Mouse (Mus musculus) spleen, postnatal 36 days (tissue): ENCODE results near the gene Ntn1.

ENCODE experiments used
- DNase-seq, 2 experiments: peaks; one replicate each; pipeline ENCODE4 v3.0.0; 2022; ENCODE audit warnings: low spot score in 2 of 2, mixed read lengths in 1 of 2

Ntn1 gene

GRCm38 (mm10) chr11:68188695-68189201 is 211.9 kb downstream of the Ntn1 start:
- DNase-seq: no peak

GRCm38 (mm10) chr11:68187242-68187641 is 213.4 kb downstream of the Ntn1 start:
- DNase-seq: no peak

GRCm38 (mm10) chr11:68185647-68186046 is 215.0 kb downstream of the Ntn1 start:
- DNase-seq: no peak

GRCm38 (mm10) chr11:68177415-68177814 is 223.2 kb downstream of the Ntn1 start:
- no peak for DNase-seq

GRCm38 (mm10) chr11:68176550-68176949 is 224.1 kb downstream of the Ntn1 start:
- no peak for DNase-seq

- DNase-seq: no peak
Observed at GRCm38 (mm10) chr11:68172648-68173045, 228.0 kb downstream of the Ntn1 start.

- DNase-seq: no peak
Observed at GRCm38 (mm10) chr11:68171973-68172647, 228.5 kb downstream of the Ntn1 start.

GRCm38 (mm10) chr11:68168427-68168826 is 232.2 kb downstream of the Ntn1 start:
- no peak for DNase-seq

GRCm38 (mm10) chr11:68164408-68164807 is 236.2 kb downstream of the Ntn1 start:
- DNase-seq: no peak

GRCm38 (mm10) chr11:68159867-68160266 is 240.8 kb downstream of the Ntn1 start:
- DNase-seq: no peak
